Mouse (Mus musculus): ENCODE data around the gene Cep57l1. TPM values are rescaled to one million over a fixed set of nuclear protein-coding genes. Genes with fewer than 3 reads are reported as not detected.
A peak's percentile ranks its signal among the peaks of the same experiment; 100 is the strongest.

The Cep57l1 gene
- polyA plus RNA-seq, 1 experiment from 2014 or later: 19.9 TPM

- Histone ChIP-seq H3K4me1 (ENCODE audit: control insufficient read depth in 2 of 2, insufficient read depth in 2 of 2, low read length in 2 of 2) (no peaks in the 10 kb centered on the region), H3K27me3 (ENCODE audit: control insufficient read depth, insufficient read depth, low read length) (no peaks in the 10 kb centered on the region), H3K4me2 (ENCODE audit: low read length) (peak overlapping the region; percentile 92), H3K27ac (replicated peaks in 1 of 2; ENCODE audit: control insufficient read depth in 1 of 2, insufficient read depth in 1 of 2, low read depth in 2 of 2, low read length in 2 of 2) (no peak overlapping the region), H3K36me3 (ENCODE audit: control insufficient read depth, insufficient read depth, low read length) (no peaks in the 10 kb centered on the region), H3K9me3 (ENCODE audit: control insufficient read depth, low read length) (peaks cover 6% of the 10 kb centered on the region; the same call in 1 of the 2 replicates), H3K9ac (ENCODE audit: low read length) (peak overlapping the region; percentile 69), H3K4me3 (ENCODE audit: control insufficient read depth in 1 of 2, insufficient read depth in 1 of 2, low read depth in 1 of 2, low read length in 2 of 2) (peak overlapping the region; percentile 48 to 52)
- 22% methylated on average over 24 of the region's 24 CpGs for WGBS
- ATAC-seq (ENCODE audit: insufficient number of reproducible peaks, insufficient read depth, low FRiP score, low read depth): peak; percentile 21; the same call in 1 of the 2 replicates
Observed at GRCm38 (mm10) chr10:41689941-41690887, 119.5 kb downstream of the Cep57l1 start.

GRCm38 (mm10) chr10:41684548-41684996 lies 125.1 kb downstream of the Cep57l1 start:
- Histone ChIP-seq H3K9me3 (ENCODE audit: control insufficient read depth, low read length) (peaks cover 6% of the 10 kb centered on the region; the same call in 1 of the 2 replicates), H3K36me3 (ENCODE audit: control insufficient read depth, insufficient read depth, low read length) (no peaks in the 10 kb centered on the region), H3K4me3 (ENCODE audit: control insufficient read depth in 1 of 2, insufficient read depth in 1 of 2, low read depth in 1 of 2, low read length in 2 of 2) (peak overlapping the region; percentile 27 to 29), H3K27me3 (ENCODE audit: control insufficient read depth, insufficient read depth, low read length) (no peaks in the 10 kb centered on the region), H3K4me2 (ENCODE audit: low read length) (peak overlapping the region; percentile 68), H3K9ac (ENCODE audit: low read length) (peak overlapping the region; percentile 64), H3K27ac (replicated peaks in 1 of 2; ENCODE audit: control insufficient read depth in 1 of 2, insufficient read depth in 1 of 2, low read depth in 2 of 2, low read length in 2 of 2) (no peak overlapping the region), H3K4me1 (ENCODE audit: control insufficient read depth in 2 of 2, insufficient read depth in 2 of 2, low read length in 2 of 2) (peaks cover 3 to 6% of the 10 kb centered on the region in 2 experiments; a peak in 2 of 4 replicates)
- 3% methylated on average over 21 of the region's 21 CpGs for WGBS
- no peak for ATAC-seq (ENCODE audit: insufficient number of reproducible peaks, insufficient read depth, low FRiP score, low read depth)

- peaks cover 6 to 9% of the 10 kb centered on the region in 2 experiments; a peak in 2 of 4 replicates for H3K4me1 ChIP-seq (ENCODE audit: control insufficient read depth in 2 of 2, insufficient read depth in 2 of 2, low read length in 2 of 2)
- 0 out of 2 replicates have a peak, but pooled peaks have one; percentile 33 for ATAC-seq (ENCODE audit: insufficient number of reproducible peaks, insufficient read depth, low FRiP score, low read depth)
- no peaks in the 10 kb centered on the region for H3K27me3 ChIP-seq (ENCODE audit: control insufficient read depth, insufficient read depth, low read length)
- no peak overlapping the region for H3K4me3 ChIP-seq (ENCODE audit: control insufficient read depth in 1 of 2, insufficient read depth in 1 of 2, low read depth in 1 of 2, low read length in 2 of 2)
- H3K4me2 ChIP-seq (ENCODE audit: low read length): no peak overlapping the region
- no peak overlapping the region for H3K27ac ChIP-seq (replicated peaks in 1 of 2; ENCODE audit: control insufficient read depth in 1 of 2, insufficient read depth in 1 of 2, low read depth in 2 of 2, low read length in 2 of 2)
- H3K36me3 ChIP-seq (ENCODE audit: control insufficient read depth, insufficient read depth, low read length): no peaks in the 10 kb centered on the region
- WGBS: 39% methylated on average over 16 of the region's 16 CpGs
- H3K9me3 ChIP-seq (ENCODE audit: control insufficient read depth, low read length): peaks cover 6% of the 10 kb centered on the region; the same call in 1 of the 2 replicates
- no peak overlapping the region for H3K9ac ChIP-seq (ENCODE audit: low read length)
Observed at GRCm38 (mm10) chr10:41682546-41683393, 126.9 kb downstream of the Cep57l1 start.

- H3K4me2 ChIP-seq (ENCODE audit: low read length): peak overlapping the region; percentile 56
- H3K27ac ChIP-seq (replicated peaks in 1 of 2; ENCODE audit: control insufficient read depth in 1 of 2, insufficient read depth in 1 of 2, low read depth in 2 of 2, low read length in 2 of 2): no peak overlapping the region
- peak overlapping the region; percentile 61; the same call in 1 of the 2 replicates for H3K9ac ChIP-seq (ENCODE audit: low read length)
- peaks cover 5 to 14% of the 10 kb centered on the region in 2 experiments; a peak in 2 of 4 replicates for H3K4me1 ChIP-seq (ENCODE audit: control insufficient read depth in 2 of 2, insufficient read depth in 2 of 2, low read length in 2 of 2)
- no peaks in the 10 kb centered on the region for H3K36me3 ChIP-seq (ENCODE audit: control insufficient read depth, insufficient read depth, low read length)
- H3K9me3 ChIP-seq (ENCODE audit: control insufficient read depth, low read length): no peaks in the 10 kb centered on the region
- ATAC-seq (ENCODE audit: insufficient number of reproducible peaks, insufficient read depth, low FRiP score, low read depth): no peak
- WGBS: 30% methylated on average over 18 of the region's 18 CpGs
- H3K27me3 ChIP-seq (ENCODE audit: control insufficient read depth, insufficient read depth, low read length): no peaks in the 10 kb centered on the region
- H3K4me3 ChIP-seq (ENCODE audit: control insufficient read depth in 1 of 2, insufficient read depth in 1 of 2, low read depth in 1 of 2, low read length in 2 of 2): peak overlapping the region in 1 of 2 experiments; percentile 37; a peak in 3 of 4 replicates
Observed at GRCm38 (mm10) chr10:41678746-41679360, 130.8 kb downstream of the Cep57l1 start.

- H3K9ac ChIP-seq (ENCODE audit: low read length): no peak overlapping the region
- H3K27me3 ChIP-seq (ENCODE audit: control insufficient read depth, insufficient read depth, low read length): no peaks in the 10 kb centered on the region
- H3K36me3 ChIP-seq (ENCODE audit: control insufficient read depth, insufficient read depth, low read length): no peaks in the 10 kb centered on the region
- H3K4me1 ChIP-seq (ENCODE audit: control insufficient read depth in 2 of 2, insufficient read depth in 2 of 2, low read length in 2 of 2): peaks cover 2 to 11% of the 10 kb centered on the region in 2 experiments; a peak in 2 of 4 replicates
- WGBS: 64% methylated on average over 8 of the region's 8 CpGs
- H3K27ac ChIP-seq (replicated peaks in 1 of 2; ENCODE audit: control insufficient read depth in 1 of 2, insufficient read depth in 1 of 2, low read depth in 2 of 2, low read length in 2 of 2): no peak overlapping the region
- no peak overlapping the region for H3K4me3 ChIP-seq (ENCODE audit: control insufficient read depth in 1 of 2, insufficient read depth in 1 of 2, low read depth in 1 of 2, low read length in 2 of 2)
- no peak for ATAC-seq (ENCODE audit: insufficient number of reproducible peaks, insufficient read depth, low FRiP score, low read depth)
- H3K4me2 ChIP-seq (ENCODE audit: low read length): no peak overlapping the region
- H3K9me3 ChIP-seq (ENCODE audit: control insufficient read depth, low read length): no peaks in the 10 kb centered on the region
Observed at GRCm38 (mm10) chr10:41677396-41677795, 132.3 kb downstream of the Cep57l1 start.

- no peak overlapping the region for H3K4me2 ChIP-seq (ENCODE audit: low read length)
- peaks cover 2 to 10% of the 10 kb centered on the region in 2 experiments; a peak in 2 of 4 replicates for H3K4me1 ChIP-seq (ENCODE audit: control insufficient read depth in 2 of 2, insufficient read depth in 2 of 2, low read length in 2 of 2)
- no peak overlapping the region for H3K4me3 ChIP-seq (ENCODE audit: control insufficient read depth in 1 of 2, insufficient read depth in 1 of 2, low read depth in 1 of 2, low read length in 2 of 2)
- H3K27ac ChIP-seq (replicated peaks in 1 of 2; ENCODE audit: control insufficient read depth in 1 of 2, insufficient read depth in 1 of 2, low read depth in 2 of 2, low read length in 2 of 2): no peak overlapping the region
- WGBS: 66% methylated on average over 6 of the region's 6 CpGs
- no peak for ATAC-seq (ENCODE audit: insufficient number of reproducible peaks, insufficient read depth, low FRiP score, low read depth)
- no peaks in the 10 kb centered on the region for H3K36me3 ChIP-seq (ENCODE audit: control insufficient read depth, insufficient read depth, low read length)
- no peaks in the 10 kb centered on the region for H3K9me3 ChIP-seq (ENCODE audit: control insufficient read depth, low read length)
- no peaks in the 10 kb centered on the region for H3K27me3 ChIP-seq (ENCODE audit: control insufficient read depth, insufficient read depth, low read length)
- H3K9ac ChIP-seq (ENCODE audit: low read length): no peak overlapping the region
Observed at GRCm38 (mm10) chr10:41676661-41677061, 133.0 kb downstream of the Cep57l1 start.

All from heart, embryonic 14.5 days (tissue).